Mouse (Mus musculus): ENCODE results near the gene Babam2.

Babam2 gene

DNA sequence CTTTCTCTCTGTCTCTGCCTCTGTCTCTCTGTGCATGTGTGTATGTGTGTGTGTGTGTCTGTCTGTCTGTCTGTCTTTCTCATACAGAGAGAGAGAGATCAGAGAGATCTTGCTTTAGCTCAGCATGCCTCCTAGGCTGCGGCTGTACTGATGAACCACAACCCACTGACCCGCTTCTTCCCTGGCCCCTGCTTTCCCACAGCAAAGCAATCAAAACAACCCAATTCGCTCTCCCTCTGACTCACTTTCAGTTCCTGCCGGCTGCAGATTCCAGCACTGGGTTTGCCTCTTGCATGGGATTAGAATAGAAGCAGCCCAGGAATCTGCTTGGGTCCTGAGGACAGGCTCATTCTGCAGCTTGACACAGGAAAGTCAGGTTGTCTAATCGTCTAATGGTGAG, 392.0 kb downstream of the Babam2 start:
- DNase-seq, result no peak

DNA sequence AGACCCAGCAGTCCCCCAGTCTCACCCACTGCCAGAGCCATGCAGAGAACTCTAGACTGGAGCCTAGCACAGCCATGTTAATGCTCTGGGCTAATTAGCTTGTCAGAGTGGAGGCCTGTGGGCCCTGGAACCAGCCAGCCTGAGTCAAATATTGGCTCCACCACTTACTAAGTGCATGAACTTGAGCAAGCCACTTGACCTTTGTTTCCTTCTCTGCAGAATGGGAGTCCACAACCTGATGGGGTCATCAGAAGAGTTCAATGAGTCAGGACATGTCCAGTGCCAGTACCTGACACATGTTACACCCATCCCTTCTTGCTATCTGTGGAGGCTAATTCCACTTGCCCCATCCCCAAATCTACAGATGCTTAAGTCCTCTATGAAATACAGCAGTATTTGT, 394.8 kb downstream of the Babam2 start:
- no peak for DNase-seq

DNA sequence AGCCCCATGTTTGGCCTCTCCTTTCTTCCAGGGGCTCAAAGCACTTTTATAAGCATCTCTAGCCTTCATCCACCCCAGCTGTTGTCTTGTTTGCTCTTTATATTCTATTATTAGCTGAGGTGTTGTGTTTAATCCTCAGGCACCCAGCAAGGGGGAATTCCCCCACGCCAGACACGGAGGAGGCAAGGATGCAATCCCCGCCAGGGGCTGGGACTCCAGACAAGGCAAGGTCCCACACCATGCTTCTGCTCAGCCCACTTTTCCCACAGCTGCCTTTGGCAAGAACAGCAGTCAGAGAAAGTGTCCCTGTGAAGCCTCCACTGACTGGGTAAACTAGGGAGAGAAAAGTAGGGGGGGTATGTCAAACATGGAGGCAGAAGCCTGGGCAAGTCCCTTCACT, 401.2 kb downstream of the Babam2 start:
- DNase-seq, result no peak

DNA sequence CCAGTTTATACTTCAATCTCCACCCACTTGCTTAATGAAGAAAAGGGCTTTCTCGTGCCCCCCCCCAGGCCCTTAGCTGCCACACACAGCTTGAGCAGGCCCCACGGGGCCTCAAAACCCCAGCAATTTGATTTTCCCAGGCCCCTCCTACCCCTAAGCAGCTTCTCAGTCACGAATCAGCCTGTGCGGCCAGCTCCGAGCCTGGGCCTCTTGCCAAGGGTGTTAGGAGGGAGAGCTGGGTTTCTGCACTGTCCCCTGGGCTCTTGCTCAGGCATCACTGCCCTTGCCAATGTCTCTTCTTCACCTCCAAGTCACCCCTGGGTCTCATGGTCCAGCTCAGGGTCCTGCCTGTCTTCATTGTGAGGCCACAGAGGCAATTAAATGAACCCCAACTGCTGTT, 405.0 kb downstream of the Babam2 start:
- DNase-seq, result no peak

DNA sequence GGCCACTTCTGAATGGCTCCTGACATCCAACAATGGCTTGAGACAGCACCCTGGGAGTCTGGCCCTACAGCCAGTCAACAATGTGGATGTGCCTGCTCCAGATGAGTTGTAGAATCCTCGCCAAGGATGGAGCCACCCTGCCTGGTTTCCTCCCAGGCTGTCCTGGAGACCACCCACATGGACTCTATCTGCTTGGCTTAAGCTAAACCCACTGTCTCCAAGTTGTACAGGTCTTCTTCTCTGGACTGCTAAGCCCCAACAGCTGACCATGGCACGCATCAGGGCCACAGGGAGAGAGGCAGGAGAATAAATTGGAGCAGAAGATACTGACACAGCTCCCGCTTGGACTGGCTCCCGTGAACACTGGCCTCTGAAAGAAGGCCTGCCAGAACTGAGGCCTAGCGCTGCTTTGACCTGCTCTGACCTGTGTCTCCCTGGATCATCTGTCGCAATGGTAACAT, 405.5 kb downstream of the Babam2 start:
- no peak for DNase-seq

DNA sequence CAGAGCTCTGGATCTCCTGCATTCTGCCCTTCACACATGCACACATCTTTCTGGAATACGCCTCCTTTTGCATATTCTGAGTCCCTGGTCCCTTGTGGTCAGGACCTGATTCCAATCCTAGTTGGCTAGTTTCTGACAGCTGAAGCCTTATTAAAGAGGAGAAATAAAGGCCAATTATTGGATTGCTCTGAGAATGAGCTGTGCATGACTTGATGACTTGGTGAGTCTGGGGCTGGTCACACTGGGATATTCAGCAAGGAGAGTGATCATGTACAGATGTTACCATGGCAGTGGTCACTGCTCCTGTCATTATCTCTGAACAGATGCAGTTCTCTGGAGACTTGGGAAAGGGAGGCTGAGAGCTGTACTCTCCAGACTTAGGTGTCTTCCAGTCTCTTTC, 406.1 kb downstream of the Babam2 start:
- no peak for DNase-seq

DNA sequence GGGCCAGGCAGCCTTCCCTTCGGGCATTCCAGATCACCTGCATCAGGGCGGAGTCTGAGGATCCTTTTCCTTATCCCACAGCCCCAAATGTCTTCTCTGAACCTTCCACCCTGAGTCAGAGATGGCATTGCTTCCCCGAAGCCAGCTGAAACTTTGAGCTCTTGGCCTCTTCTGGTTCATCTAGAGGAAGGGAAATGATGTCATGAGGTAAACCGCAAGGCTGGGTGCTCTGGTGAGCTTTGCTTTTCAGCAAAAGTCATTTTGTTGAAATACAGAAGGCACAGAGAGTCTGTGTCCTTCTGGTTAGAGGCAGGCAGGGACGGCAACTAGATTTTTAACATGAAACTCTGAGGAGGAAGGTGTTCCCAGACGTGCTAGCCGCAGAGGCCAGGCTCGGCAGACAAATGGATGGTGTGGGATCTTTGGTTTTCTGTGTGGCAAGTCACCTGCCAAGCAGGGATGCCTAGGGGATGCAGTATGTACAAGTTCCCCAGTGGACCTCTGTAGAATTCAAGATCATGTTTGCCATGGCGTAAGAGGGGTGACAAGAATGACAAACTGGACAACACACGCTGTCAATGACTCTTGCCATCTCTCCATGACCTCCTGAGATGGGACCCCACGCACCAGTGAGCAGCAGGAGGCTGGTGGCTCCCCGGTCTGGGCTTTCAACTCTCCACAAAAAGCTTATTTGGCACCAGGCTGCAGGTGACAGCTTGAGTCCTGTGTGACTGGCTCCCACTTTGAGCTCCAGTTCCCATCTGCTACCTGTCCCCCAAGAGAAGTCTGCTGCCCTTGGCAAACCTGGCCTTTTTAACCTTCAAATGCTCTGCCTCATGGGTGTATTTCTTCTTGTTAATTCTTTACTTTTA, 406.9 kb downstream of the Babam2 start:
- no peak for DNase-seq

DNA sequence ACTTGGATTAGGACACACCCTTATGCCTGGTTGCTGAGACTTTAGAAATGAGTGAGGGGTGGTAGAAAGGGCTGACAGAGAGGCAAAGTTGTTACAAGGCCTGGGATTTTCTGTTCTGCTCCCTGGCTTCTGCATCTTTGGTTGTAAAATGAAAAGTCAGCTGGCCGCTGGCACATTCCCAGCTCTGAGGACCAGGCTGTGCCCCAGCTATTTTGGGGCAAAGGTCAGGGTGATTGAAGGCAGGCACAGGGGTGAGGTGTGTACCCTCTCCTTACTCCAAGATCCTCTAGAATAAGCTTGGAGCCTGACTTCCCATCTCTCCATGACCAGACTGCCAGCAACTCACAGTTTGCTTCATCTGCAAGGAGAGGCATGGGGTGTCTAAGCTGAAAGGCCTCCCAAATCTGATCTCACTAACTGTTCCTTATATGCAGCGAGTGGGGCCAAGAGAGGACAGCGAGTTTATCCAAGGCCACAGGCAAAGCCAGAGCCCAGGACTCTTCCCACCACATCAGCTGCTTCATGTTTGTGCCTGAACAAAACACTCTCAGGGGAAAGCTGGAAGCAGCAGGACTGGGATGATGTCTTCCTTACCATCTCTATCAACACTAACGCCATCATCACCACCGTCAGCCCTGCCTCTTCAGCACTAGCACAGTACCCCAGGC, 409.1 kb downstream of the Babam2 start:
- DNase-seq, result no peak

DNA sequence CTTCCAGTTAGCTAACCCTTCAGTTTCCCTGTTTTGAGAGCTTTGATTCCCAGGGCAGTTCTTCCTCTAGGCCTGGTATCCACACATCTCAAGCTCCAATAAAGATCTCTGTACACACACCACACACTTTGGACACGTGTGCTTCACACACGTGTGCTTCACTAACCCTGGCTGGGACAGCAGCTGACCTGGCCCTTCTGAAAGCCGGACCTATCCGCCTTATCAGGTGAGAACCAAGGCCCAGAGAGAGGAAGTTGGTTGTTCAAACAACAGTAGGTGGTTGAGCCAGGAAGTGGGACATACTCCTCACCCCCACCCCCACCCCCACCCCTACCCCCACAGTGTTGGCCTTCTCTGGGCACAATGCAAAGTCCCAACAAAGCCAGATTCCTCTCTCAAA, 413.2 kb downstream of the Babam2 start:
- DNase-seq, result no peak

DNA sequence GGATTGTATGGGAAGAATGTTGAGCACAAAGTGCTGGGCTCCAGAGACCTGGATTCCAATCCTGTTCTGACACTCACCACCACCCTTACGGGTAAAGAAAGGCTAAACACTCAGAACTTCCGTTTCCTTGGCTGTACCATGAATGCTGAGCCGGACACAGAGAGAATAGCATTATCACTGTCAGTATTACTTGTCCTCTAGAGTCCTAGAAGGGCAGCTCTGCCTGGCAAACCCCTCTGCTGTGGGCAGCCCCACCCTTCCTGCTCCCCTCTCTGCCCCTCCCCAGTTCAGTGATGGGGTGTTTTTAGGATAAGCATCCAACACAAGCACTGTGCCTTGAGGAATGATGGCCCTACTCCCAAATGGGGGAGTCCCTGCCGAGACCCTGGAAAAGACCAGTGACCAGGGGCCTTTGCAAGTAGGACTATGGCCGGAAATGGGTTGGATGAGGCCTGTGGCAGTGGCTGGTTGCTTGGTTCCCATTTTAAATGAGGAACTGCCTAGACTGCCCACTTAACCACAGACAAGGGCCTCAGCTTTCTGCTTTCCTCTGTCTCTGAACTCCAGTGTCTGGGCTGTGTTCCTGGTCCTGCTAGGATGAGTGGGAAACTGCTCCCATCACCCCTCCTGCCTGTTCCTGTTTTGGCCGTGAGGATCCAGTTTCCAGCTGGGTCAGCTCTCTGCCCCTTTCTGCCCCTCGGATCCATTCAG, 414.9 kb downstream of the Babam2 start:
- DNase-seq, result no peak

DNA sequence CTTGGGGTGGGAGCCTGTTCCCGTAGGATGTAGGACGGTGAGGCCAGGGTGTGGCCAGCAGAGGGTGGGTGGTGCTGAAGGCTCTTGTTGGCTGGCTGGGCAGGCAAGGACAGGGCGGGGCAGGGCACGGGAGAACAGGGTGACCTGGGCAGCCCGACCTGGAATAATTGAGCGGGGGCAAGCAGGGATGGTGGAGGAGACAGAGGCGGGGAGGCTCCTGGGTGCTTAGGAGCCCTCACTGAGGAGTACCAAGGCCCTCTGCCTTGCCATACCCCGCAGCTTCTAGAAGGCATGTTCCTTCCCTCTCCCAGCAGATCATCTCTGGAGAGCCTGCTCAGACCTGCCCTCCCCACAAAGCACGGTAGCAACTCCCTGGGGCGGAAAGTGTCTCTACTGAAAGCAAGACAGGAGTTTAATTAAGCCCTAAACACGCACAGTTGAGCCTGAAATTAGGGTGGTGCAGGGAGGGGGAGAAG, 423.5 kb downstream of the Babam2 start:
- no peak for DNase-seq

DNA sequence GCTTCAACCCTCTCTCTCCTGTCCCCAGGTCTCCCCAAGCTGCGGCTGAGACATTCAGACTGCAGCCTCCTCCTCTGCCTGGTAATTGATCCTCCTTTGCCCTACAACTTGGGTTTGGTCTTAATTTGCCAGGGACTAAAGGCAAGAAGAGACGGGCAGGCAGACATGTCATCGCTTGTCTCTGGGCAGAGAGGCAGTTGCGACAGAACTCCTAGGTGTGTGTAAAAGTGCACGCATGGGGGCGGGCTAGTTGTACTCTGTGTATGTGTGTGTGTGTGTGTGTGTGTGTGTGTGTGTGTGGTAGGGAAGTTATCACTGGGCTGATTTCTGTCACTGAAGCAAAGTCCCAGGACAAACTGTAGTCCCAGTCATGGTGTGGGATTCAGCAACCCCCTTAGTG, 424.5 kb downstream of the Babam2 start:
- no peak for DNase-seq

DNA sequence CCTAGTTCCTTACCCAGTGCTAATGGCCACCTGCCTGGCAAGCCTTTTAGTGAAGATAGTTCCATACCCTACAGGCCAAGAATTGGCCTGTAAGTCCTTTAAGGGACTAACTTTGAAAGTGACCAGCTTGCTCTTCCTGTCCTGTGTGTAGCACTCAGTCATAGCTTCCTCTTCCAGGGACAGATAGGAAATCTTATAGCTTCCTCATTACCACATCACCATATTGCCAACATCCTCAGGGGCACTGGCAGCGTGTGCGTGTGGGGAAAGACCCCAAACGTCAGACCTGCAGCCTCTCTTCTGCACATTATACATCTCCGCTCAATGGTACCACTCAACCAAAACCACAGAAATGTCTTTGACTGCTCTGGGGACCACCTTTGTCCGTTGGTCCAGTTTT, 424.9 kb downstream of the Babam2 start:
- DNase-seq, result no peak

DNA sequence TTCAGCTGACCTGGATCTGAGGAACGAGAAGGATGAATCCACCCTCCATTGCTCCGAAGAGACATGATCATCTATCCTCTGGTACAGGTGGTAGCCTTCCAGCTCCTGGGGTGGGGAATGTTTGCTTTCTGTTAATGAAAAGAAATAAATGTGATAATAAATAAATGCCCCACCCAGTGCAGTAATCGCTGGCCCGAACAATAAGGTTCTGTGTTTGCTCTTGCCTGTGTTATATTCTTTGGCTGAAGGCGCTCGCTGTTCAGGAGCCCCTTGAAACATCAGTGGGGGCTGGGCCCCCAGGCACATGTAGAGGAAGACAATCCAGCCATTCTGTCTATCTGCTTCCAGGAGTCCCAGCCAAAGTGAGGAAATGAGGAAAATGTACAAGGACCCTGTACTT, 427.5 kb downstream of the Babam2 start:
- DNase-seq, result no peak

DNA sequence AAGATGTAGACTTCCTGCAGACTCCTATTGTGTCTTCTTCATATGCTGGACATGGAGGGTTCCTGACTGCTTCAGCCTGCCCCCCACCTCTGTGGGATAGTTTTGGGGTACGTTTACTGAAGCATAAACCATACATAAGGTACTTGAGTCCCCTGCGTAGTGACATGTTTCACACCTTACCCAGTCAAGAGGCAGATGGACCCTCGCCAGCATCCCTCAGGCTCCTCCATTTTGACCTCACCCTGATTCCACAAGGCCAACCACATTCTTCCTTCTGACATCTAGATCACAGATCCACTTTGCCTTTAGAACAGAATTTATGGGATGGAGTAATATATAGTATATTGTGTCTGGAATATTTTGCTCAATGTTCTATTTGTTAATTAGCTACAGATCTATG, 429.7 kb downstream of the Babam2 start:
- no peak for DNase-seq

DNA sequence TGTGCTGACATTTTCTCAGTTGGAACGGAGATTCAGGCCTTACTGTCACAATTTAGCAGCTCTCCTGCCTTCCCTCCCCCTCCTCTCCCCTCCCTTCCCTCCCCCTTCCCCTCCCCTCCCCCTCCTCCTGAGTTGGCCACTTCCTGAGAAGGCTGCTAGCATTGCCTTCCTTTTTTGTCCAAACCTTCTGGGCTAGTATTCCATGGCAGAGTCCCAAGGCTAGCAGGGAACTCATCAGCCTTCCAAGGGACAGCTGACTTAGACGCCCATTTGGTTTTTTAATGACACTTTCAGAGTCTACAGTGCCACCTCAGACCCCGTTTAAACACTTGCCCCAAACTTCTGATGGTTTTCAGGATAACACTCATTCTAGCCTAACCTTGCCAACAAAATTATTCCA, 430.4 kb downstream of the Babam2 start:
- no peak for DNase-seq

DNA sequence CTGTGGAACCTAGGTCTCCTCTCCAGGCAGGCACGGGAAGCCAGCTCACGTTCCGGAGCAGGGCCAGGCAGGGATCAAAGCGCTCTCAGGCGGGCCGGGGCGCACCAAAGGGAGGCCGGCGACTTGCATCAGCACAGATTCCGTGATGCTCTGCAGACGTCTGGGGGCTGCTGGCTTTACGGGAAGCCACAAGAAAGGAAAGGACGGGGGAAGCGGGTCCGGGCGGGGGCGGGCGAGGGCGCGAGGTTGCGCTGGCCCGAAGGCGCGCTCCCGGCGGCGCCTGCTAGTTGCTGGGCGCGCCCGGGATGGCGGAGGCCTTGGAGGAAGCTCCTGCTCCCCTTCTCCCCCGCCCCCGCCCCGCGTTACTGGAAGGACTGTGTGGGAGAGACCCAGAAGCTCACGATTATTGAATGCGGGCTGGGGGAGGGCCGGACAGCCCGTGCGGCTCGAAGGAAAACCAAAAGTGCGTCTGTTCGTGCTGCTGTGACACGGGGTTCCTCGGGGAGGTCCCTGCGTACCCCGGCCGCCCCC, 435.6 kb downstream of the Babam2 start:
- peak; percentile 81 for DNase-seq

DNA sequence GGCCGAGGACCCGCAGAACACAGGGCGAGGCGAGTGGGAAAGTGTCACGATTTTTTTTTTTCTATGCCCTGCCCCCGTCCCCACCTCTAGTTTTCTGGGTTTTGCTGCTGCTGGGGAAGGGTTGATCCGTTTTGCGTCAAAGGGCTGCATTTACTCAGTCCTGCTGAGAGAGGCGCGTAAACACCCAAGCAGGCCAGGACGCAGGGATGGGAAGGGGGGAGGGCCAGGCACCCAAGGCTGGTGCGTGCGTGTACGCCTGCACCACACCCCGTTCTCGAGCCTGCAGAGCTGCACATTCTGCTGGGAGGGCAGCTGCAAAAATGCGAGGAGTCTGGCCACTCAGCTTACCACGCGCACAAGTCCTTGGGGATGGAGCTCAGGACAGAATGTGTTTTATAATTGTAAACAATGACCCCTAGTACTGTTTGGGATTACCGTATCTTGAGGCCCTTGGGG, 436.1 kb downstream of the Babam2 start:
- DNase-seq, result peak; percentile 60

DNA sequence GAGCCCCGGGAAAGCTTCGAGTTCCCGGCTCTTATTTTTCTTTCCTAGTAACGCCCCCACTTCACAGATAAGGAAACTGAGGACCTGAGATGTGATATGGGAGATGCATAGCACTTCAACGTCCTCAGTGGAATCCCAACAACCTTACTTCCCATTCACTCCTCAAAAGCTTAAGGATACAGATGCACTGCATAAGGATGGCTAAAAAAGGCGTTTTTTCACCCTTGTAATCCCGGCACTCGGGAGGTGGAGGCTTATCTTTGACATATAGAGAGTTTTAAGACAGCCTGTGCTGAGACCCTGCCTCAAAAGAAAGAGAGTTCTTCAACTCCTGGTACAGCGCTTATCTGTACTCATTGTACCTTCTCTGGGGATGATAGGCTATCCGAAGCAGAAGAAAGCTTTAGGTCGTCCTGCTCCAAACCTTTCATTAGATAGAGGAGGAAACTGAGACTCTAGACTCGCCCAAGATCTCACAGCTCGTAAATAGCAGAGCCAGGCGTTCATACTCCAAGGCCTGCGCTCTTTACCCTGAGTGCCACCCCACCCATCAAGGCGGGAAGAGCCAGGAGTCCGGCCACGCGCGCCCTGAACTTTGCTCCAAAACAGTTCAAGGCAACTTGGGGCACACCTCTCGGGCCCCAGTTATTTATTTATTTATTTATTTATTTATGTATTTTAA, 436.7 kb downstream of the Babam2 start:
- DNase-seq, result no peak
